Mouse (Mus musculus): ENCODE results near the gene Dcaf5.
A peak's percentile ranks its signal among the peaks of the same experiment; 100 is the strongest.
"Not testable (repeated sequence)": the region's sequence is repeated elsewhere in the genome, so short reads cannot be mapped to it uniquely, and the experiment has no call there.

Gene Dcaf5

GRCm38 (mm10) chr12:80436336-80436976, at the start of gene Dcaf5:
Gene Dcaf5 (minus strand): TSS chr12:80436601.
- peak; percentile 71 for DNase-seq

DNA sequence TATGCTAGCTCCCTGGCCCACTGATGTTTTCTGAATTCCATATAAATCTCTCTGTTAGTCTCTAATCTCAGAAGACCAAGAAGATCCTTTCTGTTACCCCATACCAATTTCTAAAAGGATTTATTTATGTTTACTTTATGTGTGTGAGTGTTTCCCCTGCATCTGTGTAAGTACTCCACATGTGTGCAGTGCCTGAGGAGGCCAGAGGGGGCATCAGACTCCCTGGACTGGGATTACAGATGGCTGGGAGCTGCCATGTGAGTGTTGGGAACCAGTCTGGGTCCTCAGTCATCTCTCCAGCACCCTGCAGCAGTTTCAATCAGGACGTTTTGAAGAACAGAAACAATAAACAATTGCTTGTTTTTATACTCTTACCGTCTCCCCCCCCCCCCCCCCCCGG, 47.0 kb upstream of the Dcaf5 start:
- no peak for DNase-seq

GRCm38 (mm10) chr12:80479986-80480385, 43.6 kb upstream of the Dcaf5 start:
- DNase-seq = no peak

DNA sequence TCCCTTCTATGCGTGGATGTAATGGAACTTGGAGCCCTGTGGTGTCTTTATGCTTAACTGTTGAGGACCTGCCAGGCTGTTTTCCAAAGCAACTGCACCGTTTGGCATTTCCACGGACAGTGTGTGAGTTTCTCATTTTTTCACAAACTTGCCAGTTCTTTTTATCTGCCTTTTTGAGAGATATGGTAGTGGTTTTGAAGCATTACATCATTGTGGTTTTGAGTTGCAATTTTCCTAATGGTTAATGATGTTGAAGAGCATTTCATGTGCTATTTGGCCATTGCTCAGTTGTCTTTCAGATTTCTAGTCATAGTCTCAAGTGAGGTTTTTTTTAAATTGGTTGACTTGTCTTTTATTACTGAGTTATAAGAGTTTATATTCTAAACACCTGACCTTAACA, 37.3 kb upstream of the Dcaf5 start:
- DNase-seq = no peak

- DNase-seq = no peak
These were observed 35.5 kb upstream of the Dcaf5 start for GRCm38 (mm10) chr12:80471926-80472325.

DNA sequence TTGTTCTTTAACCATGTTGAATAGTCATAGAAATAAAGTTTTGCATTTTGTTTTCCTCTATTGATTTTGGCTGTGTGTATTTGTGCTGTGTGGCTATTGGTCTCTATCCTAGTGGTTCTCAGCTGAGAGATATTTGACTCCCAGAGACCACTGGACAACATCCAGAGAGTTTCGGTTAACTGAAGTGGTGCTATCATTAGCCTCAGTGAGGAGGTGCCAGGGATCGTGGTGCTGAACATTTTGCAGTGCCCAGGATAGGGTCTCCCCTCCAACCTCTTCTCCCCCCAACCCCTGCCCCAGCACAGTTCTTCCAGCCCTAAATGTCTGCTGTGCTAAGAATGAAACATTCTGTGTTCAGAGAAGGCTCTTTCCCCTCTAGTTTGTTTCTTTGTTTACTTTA, 33.8 kb upstream of the Dcaf5 start:
- no peak for DNase-seq

GRCm38 (mm10) chr12:80463666-80464269, 27.4 kb upstream of the Dcaf5 start:
- DNase-seq = peak; percentile 12

DNA sequence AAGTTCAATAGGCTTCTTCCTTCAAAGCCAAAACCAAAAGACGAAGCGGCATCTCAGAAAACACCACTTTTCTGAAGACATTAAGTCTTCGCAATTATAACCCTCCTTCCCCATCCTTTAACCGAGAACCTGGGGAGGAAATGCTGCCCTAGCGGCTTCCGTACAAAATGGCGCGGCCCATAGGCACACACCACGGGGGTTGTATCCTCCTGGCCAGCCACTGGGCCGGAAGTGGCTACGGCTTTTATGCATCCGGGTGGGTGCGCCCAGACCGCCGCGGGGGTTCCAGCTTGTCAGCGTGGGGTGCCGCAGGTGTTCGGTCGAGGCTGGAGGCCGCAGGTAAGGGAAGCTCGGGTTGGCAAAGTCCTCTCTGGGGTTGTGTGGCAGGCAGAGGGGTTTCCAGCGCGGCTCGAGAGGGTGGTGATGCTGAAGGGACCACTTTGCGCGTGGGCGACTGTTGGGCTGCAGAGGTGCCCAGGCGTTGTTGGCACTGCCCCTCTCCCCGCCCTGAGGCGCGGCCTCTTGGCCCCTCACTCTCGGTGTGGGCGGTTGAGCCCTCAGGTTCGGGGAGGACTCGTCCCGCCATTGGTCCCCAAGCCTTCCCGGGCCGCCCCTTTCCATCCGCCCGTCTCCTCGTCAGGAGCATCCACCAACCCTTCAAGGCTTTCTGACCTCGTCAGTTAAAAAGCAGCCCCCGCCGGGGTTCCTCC, 26.7 kb upstream of the Dcaf5 start, which contains the start of gene Exd2:
Exd2 (plus strand) TSS at position 154 of the 710 bp plus-strand sequence.
- DNase-seq = peak; percentile 94

- not testable (repeated sequence) for DNase-seq
These were observed 26.0 kb upstream of the Dcaf5 start for GRCm38 (mm10) chr12:80462292-80462896.

DNA sequence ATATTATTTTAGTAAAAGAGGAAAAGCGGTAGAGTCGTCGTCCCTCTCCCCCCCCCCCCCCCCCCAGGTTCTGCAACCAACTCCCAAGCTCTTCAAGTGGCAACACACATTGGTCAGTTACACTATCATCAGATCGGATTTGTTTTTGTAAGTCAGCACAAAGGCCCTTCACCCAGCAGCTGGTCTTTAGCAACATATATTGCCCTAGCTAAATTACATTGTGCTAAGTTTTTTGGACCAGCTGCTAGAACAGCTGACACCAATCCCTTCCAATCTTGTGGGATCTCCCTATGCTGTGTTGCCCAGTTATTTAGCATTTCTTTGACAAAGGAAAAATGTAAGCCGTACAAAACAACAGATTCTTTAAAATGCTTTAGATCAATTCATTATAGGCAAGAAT, 21.6 kb upstream of the Dcaf5 start:
- no peak for DNase-seq

GRCm38 (mm10) chr12:80453506-80453905, 17.1 kb upstream of the Dcaf5 start:
- no peak for DNase-seq

DNA sequence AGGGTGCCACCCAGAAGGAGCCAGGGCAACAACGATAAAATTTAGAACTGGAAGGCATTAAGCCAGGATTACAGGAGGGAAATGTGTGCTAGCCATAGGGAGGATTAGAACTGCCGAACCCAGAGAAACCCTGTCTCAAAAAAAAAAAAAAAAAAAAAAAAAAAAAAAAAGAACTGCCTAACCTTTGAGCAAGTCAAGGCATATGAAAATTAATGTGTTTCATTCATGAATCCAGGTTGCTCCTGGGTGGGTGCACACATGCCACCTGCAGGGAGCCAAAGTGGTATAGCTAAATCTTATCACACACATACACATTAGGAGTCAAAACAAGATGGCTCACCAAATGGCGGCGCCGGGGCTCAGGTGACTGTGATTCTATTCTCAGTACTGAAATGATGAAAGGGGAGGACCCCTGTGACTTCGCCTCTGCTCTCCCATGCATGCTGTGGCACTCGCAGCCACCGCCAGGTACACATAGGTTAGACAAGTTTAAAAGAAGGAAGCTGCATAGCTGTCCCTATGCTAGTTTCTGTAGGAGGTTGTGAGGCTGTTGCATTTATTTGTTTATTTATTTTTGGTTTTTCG, 8.2 kb upstream of the Dcaf5 start:
- no peak for DNase-seq

- peak; percentile 29 for DNase-seq
These were observed 4.6 kb upstream of the Dcaf5 start for GRCm38 (mm10) chr12:80440957-80441356.

DNA sequence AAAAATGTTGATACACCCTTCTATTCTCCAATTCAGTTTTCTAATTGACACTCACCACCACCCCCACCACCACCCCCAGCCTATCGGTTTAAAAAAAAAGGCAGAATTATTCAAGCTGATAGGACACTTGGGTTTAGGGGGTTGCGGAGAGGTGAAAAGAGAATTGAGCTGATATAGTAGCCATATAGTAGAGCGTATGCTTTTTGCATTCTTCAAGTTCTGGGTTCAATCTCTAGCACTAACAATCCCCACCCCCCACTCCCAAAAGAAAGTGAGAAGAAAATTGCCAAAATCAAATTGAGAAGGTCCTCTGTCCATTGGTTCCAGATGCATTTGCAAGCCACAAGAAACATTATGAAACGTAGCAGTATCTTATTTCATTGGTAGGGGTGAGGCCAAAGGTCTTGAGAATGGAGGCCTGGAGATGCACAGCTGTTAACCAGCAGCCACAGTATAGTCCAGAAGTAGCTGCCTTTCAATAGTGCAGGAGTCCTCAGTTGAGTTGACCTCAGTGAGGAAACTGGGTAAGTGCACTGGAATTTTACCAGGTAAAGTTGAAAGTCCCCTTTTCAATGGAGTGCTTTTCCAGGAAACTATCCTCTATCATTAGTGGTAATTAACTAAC, 762 bp upstream of the Dcaf5 start:
- DNase-seq = peak; percentile 37

DNA sequence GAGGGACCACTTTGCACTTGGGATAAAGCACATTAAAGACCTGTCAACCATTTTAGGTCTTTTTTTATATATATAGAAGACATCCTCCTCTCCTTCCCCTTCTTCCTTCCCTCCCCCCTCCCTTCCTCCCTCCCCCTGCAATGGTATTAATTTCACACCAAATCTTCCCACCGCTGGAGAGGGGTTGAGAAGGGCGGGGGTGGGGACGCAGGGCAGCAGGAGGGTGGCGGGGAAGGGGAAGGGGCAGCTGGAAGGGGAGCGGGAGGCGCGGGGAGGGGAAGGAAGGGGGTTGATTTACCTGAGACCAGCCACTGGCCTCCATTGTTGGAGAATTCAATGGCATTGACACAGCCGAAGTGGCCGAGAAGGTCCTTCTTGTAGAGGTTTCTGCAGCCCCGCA, 514 bp downstream of the Dcaf5 start:
- DNase-seq = no peak

- peak; percentile 71 for DNase-seq
These were observed 1.3 kb downstream of the Dcaf5 start for GRCm38 (mm10) chr12:80434961-80435691.

DNA sequence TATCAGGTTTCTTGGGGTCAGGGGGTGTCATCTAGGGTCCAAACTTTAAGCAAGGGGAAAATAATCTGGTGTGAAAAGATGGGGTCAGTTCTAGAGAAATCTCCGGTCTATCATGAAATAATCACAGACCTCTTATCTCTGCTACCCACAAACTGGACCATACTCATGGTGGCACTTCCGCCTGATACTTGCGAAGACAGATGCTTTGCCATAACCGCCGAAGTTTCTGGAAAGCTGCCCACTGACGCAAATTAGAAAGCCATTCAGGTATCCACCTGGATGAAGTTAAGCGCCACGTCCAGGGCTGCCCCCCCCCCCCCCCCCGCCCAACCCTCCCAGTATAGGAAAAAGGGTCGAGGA, 1.8 kb downstream of the Dcaf5 start:
- DNase-seq = peak; percentile 40

GRCm38 (mm10) chr12:80433266-80433665, 3.1 kb downstream of the Dcaf5 start:
- no peak for DNase-seq

- no peak for DNase-seq
These were observed 8.7 kb downstream of the Dcaf5 start for GRCm38 (mm10) chr12:80427683-80428082.

DNA sequence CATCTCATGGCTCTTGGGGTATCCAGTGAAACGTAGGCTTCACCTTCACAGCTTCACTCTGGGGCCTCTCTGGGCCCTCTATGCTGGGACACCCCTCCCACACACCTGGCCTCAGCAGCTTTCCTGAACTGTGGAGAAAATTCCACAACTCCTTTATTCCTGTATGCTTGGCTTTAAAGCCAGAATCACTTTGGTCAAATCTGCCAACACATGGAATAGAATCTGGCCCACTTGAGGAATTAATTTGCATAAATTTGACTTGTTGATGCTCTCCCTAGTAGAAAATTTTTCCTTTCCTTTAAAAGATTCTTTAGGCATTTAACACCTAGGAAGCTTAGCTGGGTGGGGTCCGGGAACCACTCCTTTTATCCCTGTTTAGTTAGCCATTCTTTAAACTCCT, 21.3 kb downstream of the Dcaf5 start:
- DNase-seq = no peak

GRCm38 (mm10) chr12:80410855-80411254, 25.5 kb downstream of the Dcaf5 start:
- no peak for DNase-seq

DNA sequence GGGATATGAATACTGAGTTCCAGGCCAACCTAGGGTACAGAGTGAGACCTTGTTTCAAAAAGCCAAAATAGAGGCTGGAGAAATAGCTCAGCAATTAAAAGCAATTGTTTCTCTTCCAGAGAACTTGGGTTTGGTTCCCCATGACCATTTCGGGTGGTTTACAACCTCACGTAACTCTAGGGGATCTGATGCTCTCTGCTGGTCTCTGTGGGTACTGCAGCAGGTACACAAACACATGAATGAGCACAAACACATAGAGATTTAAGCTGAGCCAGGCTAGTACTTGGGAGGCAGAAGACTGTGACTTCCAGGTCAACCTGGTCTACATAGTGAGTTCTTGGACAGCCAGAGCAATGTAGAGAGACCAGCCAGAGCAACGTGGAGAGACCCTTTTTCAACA, 28.6 kb downstream of the Dcaf5 start:
- peak; percentile 38 for DNase-seq

Measured in kidney, adult 9 months (tissue).